Mouse (Mus musculus): Measurements from ENCODE around the gene Gm49345.

Gene Gm49345

DNA sequence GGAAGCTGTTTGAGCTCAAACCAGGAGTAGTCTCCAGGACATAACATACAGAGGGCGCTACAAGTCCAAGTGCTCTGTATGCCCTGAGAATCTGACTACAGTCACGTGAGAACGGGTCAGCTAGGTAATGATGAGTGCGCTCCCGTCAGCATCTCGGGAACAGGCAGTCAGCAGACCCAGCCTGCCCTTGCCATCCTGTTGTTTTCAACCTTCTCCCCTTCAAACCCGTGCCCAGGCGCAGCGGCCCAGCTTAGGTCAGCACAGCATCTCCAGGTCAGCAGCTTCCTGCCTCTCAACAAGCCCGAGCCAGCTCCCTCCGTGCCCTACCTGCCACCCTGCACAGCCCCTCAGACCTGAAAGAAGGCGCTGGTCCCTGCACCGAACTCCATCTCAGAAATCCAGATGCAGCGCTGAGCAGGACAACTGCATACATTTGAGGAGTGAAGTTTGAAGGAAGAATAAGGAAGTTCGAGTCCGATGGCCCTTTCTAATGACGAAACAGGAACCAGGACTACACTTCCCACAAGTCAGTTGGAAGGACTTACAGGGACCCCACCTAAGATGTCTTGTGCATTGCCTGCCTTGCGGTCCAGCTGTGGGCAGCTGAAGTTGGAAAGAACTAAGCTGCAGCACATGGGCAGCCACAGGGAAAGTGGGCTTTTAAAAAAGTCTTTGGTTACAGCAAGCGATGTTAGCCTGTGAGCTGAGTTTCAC lies at the start of gene Gm49345, which contains the start of gene Zfp729a:
Gene Gm49345, minus strand, starts transcription at position 476 of the 714 bp plus-strand sequence.
Gene Zfp729a, minus strand, starts transcription at position 498 of the 714 bp plus-strand sequence.
- peak; percentile 97 for DNase-seq (ENCODE audit: low read depth, low spot score)

DNA sequence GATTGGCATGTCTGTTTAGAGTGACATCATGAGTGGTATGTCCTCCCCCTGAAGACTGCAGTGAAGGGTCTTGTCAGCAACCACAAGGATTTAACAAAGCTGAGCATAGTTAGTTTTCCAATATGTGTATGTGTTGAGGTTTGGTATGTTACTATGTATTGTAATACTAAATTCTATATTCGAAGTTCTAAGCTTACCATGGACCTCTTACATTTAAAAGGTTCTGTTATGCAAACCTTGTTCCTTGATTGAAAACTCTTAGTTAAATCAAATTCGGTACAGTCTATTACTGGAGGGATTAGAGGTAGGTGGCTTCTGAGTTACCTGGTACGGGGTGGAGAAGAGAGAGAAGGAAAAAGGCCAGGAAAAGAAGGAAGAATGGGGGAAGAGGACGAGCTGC lies 49.4 kb upstream of the Gm49345 start, which contains the start of gene Zfp738:
Gene Zfp738, minus strand, starts transcription at position 101 of the 400 bp plus-strand sequence.
- no peak for DNase-seq (ENCODE audit: low read depth, low spot score)

DNA sequence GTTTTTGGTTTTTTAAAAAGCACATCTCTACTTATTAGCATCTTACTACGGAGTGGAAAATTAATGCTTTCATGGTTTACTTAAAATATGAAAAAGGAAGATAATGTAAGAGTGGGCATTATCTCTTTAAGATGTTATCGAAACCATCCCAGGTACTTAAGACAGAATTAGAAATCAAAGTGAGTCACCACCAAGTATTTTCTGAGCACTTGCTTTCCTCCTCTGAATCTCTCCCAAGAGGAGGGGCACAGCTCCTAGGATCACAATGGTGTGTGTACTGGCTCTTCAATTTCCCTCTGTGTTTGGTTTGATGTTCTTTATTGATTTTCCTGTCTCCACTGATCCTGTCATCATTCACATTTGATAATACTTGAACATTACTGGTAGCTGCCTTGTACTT lies 46.3 kb upstream of the Gm49345 start:
- peak; percentile 20 for DNase-seq (ENCODE audit: low read depth, low spot score)

GRCm38 (mm10) chr13:67682959-67683735 lies 45.6 kb upstream of the Gm49345 start:
- DNase-seq (ENCODE audit: low read depth, low spot score), result peak; percentile 95

- DNase-seq (ENCODE audit: low read depth, low spot score), result no peak
Observed at GRCm38 (mm10) chr13:67674902-67675301, 37.3 kb upstream of the Gm49345 start.

GRCm38 (mm10) chr13:67652496-67652895 lies 14.9 kb upstream of the Gm49345 start:
- no peak for DNase-seq (ENCODE audit: low read depth, low spot score)

DNA sequence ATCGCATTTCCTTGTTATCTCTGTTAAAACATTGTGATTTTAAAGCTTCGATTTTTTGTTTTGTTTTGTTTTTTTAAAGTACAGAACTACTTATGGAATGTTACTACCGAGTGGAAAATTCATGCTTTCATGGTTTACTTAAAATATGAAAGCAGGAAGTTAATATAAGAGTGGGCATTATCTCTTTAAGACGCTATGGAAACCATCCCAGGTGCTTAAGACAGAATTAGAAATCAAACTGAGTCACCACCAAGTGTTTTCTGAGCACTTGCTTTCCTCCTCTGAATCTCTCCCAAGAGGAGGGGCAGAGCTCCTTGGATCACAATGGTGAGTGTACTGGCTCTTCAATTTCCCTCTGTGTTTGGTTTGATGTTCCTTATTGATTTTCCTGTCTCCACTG lies 27.5 kb downstream of the Gm49345 start:
- peak; percentile 50 for DNase-seq (ENCODE audit: low read depth, low spot score)

GRCm38 (mm10) chr13:67609066-67609876 lies 28.3 kb downstream of the Gm49345 start, which contains the start of gene Zfp729b:
Gene Zfp729b (minus strand): TSS chr13:67609707.
- DNase-seq (ENCODE audit: low read depth, low spot score), result peak; percentile 89

GRCm38 (mm10) chr13:67572591-67573189 lies 64.9 kb downstream of the Gm49345 start:
- peak; percentile 84 for DNase-seq (ENCODE audit: low read depth, low spot score)

- no peak for DNase-seq (ENCODE audit: low read depth, low spot score)
Observed at GRCm38 (mm10) chr13:67553730-67554129, 83.8 kb downstream of the Gm49345 start, which contains the start of gene Zfp748. Gene Zfp748 (minus strand): TSS chr13:67553830.

- peak; percentile 92 for DNase-seq (ENCODE audit: low read depth, low spot score)
Observed at GRCm38 (mm10) chr13:67552505-67553346, 84.8 kb downstream of the Gm49345 start.

GRCm38 (mm10) chr13:67545941-67546340 lies 91.6 kb downstream of the Gm49345 start:
- no peak for DNase-seq (ENCODE audit: low read depth, low spot score)

Data from 3T3-L1 (cell line).